Mouse (Mus musculus) embryo, embryonic 11.5 days (tissue): ENCODE data around the gene Hps1.
"Not testable (repeated sequence)": the region's sequence is repeated elsewhere in the genome, so short reads cannot be mapped to it uniquely, and the experiment has no call there.

Experiments
- DNase-seq: peaks from one replicate; pipeline ENCODE4 v3.0.0-alpha.2; 2012; ENCODE audit warnings: low read depth, low spot score

The Hps1 gene

DNA sequence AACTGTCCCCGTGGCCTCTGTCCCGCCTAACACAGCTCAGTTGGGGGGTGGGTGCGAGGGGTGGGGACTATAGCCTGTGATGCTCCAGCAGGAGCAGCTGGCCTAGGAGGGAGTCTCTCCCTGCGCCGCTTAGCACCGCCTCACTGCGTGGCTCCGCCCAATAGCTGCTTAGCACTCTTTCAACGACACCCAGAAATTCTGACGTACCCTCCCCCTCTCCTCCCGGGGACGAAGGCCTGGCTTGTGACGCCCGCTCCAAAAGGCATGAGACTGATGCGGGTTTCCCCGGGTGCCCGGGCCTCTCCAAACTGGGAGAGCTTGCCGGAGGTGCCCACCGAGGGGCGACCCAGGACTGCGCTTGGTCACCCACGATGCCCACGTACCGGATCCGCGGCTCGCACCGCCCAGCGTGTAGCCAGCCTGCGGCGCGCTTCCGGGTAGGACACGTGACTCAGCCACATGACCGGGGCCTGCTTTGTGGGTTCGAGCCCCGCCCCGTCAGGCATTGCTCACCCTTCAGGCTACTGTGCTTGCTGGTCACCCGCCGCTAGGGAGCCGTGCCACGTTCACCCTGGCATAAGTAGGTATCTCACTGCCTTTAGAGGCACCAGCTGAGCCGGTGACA is at the start of gene Hps1:
Gene Hps1, minus strand, starts transcription at position 448 of the 625 bp plus-strand sequence.
- DNase-seq = peak; percentile 84

DNA sequence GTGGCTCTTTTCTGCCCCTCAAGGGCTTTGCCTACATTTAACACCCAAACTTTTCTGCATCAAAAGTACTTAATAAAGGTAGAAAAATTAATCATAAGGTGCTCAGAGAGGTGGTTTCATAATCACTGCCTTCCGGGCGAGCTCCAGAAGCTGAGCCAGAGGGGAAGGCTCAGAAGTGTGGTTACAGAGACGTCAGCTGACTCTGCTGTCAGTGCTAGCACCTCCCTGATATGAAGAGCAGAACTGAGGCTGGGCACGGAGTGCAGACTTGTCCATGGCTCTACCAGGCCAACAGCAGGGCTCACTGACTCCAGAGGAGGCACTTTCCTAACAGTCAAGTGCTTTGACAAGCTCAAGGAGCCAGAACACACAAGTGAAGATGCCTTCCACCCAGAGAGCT is 49.4 kb upstream of the Hps1 start:
- no peak for DNase-seq

DNA sequence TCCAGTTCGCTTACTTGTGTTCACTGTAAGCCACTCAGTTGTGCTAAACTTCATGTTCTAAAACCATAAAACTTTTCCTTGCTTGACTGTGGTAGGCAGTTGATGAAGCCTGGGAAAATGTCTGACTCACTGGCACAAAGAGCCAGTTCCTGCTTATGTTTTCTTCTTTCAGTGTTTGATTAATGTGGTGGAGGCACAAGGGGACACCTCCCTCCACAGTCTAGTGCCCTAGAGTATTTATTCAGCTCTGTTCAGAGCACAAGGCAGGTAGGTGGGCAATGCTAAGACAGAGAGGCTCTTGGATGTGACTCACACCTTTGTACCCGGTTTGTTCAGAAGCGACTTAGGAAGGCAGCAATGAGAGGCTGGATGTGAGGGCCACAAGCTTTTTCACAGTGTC is 48.1 kb upstream of the Hps1 start:
- DNase-seq = no peak

DNA sequence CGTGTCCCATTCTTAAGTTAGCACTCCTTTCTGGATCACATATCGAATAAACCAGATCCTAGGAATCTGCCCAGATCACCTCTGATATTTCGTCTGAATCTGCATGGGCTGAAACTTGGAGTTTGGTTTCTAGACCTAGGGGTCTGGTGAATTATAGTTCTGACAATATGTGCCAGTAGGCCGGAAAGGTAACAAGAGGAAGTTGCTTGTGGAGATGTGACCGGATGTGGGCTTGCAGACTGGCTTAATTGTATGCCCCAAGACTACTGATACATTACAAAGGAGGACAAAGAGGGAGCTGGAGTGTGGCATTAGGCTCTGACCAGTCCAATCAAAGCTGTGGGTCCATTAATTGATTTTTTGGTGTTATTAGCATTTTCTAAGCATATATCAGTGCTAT is 40.3 kb upstream of the Hps1 start:
- no peak for DNase-seq

DNA sequence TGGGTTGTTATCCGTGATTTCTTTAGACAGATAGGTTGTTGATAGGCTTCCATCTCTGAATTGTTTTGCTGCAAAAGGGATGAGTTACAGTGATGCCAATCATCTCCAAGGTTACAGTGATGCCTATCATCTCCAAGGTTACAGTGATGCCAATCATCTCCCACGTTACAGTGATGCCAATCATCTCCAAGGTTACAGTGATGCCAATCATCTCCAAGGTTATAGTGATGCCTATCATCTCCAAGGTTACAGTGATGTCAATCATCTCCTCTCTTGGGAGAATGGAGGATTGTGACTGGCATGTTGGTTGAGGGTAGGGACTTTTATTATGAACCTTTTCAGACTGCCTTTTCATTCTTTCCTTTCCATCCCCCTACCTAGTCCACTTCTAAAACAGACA is 38.0 kb upstream of the Hps1 start:
- DNase-seq = no peak

DNA sequence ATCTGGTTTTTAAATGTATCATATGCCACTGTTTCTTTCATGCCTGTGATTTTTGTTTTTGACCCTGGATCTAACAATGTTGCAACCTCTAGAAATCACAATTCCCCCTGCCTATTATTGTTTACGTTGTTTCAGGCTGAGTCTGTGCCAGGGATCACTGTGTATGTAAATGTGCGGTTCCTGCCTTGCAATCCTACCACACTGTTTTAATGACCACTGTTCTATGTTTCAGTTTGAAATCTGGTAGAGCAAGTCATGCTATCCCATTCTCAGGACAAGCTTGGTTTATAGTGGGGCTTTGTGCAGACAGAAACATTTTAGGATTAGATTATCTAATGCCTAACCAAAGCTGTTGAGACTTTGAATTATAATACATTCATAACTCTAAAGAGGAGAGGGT is 36.5 kb upstream of the Hps1 start:
- DNase-seq = no peak

DNA sequence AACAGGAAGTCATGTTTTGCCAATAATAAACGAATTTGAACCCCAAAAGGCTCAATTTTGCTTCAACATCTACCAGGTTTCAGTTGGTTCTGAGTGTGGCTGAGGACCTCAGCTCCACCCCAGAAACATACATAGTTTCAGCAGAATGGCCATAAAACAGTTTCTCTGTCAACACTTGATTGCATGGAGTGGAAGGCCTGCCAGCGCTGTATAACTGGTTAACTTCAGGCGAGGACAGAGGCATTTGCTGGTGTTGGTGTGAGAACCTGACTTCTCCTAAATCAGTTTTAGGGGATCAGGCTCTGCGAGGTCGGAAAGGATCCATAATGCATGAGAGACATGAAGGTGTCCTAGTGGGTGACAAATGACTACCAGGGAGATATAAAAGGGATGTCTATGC is 30.4 kb upstream of the Hps1 start:
- DNase-seq = no peak

DNA sequence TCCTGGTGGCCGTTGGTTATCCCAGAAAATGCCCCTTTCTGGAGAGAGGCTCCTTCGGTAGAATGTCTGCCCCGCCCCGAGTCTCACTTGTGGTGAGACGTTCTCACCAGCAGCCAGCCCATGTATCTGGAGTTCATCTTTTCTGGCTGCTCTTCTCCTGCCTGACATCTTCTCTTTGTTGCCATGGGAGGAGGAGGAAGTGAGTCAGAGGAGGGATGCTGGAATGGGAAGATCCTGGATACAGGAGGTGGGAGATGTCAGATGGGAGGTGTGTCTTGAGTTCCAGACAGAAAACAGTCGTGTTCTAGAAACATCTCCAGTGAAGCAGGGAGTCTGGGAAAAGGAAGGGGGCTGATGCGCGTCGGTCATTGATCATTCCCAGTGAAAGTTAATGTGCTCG is 29.7 kb upstream of the Hps1 start:
- DNase-seq = no peak

DNA sequence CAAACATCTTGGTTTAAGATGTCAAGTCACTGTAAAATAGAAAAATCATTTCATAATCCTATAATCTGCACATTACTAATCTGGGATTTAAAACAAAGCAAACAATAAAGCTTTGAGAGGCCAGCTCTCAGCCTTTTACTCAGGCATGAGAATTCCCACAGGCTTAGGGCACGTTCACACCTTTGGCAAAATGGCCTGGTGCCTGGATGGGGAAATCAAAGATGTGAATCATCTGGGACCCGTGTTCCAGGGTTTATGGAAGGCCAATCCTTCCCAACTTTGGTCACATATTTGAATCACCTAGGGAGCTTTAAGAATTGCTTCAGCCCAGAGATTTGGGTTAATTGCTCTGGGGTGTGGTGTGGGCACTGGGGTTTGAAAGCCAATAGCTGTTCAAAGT is 18.1 kb upstream of the Hps1 start:
- DNase-seq = no peak

DNA sequence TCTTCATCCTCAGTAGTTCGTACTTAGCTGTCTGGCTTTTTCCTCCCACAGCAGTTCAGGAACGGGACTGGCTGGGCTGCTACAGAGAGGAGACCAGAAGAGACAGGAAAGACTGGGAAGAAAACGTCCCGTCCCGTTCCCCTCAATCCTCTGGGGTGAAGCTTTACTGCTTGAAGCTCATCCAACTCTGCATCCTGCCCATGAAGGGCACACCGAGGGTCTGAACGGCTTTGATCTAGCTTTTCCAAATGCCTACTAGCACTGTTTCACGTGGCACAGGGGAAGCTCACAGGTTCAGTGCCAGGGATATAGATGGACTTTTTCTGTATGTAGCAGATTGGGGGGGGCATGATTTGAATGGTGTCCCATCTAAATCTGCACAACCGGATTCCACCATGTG is 16.0 kb upstream of the Hps1 start:
- no peak for DNase-seq

DNA sequence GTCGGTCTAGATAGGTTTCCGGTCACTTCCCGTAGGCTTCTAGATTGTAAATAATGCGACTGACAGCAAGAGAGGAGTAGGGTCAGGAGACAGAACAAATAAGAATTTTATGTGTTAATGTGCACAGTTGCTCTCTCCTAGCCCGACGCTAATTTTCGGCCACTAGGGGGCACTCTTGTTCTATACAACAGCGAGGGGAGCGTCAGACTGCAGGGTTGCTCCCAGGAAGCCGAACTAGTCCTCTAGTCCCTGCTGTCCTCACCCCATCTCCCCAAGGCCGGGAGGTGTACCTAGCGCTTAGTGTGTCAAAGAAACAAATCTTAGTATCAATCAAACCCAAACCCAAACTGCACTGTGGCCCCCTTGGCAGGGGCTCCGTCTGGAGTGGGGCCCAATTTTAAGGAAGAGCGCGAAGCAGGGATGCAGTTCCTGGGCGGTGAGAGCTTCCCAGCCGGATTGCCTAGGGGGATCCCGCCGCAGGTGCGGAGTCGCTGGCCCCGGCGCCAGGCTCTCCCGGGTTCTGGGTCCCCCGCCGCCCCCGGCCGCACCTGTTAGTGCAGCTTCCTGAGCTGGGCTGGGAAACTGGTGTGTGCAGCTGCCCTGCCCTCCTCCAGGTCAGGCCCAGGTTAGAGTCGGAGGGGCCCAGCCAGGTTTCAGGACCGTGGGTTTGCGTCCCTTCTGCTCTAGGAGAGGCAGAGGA is 15.3 kb upstream of the Hps1 start:
- DNase-seq = peak; percentile 85

DNA sequence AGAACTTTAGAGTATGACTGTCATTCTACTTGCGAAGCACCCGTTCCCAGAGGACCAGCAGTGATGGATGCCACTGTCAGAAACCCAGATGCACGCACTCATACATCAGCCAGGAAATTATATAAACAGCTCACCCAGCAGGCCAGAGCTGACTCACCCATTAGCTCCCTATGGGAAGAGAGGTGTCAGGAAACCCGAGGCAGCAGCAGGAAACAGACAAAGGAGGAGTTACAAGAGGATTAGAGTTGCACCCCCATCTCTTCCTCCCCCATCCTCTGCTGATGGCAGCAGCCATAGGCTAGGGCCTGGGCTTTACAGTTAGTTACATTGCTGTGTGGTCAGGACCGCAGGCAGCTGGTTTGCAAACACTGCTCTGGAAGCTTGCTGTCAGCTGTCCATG is 8.5 kb upstream of the Hps1 start:
- no peak for DNase-seq

DNA sequence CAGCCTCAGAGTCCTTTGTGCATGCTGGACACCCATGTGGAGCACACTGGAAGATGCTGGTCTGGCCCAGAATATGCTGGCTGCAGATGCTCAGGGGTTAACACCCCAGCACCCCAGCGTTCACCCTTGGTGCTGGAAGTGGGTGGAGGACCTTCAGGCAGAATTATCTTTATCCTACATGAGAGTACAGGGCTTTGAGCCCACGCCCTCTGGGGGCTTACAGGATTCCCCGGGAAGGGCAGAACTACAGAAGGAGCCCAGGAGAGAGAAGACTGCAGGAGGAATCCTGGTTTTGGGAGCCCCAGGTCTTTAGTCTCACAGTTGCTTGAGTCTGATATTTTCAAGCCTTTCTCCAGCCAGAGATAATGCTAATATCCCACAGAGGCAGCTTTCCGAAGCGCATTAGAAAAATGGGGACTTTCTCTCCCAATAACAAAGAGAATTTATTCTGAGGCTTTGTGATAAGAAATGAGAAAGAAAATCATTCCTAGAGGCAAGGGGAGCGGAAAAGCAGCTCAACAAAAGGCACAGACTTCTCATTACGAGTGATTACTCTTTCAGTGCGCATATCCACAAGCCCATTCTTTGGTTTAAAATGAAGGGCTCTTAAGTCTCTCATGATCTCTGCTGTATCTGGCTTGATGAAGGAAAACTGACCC is 5.9 kb upstream of the Hps1 start:
- no peak for DNase-seq

DNA sequence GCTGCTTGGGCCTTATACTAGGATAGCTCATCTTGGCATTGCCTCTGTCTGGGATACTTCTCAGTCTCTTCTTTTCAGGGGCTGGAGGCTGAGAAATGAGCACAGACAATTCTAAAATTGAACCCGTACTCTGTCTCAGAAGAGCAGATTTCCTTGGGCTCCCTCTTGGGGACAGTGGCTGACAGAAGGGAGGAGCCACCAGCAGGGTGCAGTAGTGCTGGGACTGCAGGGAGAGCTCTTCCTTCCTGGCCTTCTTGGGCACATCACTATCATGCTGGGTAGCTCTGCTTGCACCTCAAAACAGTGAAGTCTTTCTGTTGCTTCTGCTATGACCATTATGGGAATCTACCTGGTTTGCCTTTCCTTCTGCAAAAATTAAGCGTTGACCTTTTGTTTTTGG is 5.4 kb upstream of the Hps1 start:
- no peak for DNase-seq

DNA sequence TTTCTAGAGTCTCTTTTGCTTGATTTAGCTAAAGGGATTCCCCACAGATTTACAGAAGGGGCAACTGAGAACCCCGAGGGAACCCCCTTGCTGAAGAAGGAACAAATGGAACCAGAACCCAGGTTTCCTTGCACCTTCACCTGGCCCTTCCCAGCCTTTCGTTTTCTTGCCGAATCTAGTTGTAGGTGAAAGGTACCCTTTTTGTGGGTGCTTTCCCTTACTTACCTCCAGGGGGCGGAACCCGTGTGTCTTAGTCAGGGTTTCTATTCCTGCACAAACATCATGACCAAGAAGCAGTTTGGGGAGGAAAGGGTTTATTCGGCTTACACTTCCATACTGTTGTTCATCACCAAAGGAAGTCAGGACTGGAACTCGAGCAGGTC is 369 bp upstream of the Hps1 start:
- not testable (repeated sequence) for DNase-seq

DNA sequence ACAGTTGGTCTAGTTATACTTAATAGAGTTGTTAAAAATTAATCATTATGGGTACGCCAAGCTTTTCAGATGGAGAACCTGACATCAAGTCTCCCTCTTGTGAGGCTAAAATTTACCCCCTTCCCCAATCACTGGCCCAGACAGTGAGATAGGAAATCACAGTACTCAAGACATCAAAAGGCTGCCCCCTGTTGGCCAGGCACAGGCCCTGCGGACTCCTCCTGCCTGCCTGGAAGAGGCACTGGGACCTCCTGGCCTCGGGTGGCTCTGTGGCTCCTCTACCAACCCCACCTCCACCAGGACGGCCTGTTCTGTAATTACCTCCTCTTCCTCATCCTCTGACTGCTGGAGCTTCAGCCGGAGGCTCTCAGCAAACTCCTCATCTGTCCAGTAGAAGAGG is 2.0 kb downstream of the Hps1 start:
- DNase-seq = no peak

DNA sequence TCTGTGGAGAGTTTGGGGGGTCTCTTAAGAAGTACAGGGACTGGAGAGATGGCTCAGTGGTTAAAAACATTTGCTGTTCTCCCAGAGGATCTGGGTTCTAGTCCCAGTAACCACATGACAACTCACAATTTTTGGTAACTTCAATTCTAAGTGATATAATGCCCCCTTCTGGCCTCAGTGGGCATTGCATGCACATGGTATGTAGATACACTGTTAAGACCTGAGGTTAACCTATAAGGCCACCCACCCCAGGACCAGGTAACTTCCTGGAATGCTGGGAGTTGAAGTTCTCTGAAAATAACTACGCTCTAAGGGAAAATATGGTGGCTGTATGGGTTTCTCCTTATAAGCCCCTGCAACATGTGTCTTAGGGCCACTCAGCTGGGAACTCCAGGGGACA is 3.0 kb downstream of the Hps1 start:
- no peak for DNase-seq

DNA sequence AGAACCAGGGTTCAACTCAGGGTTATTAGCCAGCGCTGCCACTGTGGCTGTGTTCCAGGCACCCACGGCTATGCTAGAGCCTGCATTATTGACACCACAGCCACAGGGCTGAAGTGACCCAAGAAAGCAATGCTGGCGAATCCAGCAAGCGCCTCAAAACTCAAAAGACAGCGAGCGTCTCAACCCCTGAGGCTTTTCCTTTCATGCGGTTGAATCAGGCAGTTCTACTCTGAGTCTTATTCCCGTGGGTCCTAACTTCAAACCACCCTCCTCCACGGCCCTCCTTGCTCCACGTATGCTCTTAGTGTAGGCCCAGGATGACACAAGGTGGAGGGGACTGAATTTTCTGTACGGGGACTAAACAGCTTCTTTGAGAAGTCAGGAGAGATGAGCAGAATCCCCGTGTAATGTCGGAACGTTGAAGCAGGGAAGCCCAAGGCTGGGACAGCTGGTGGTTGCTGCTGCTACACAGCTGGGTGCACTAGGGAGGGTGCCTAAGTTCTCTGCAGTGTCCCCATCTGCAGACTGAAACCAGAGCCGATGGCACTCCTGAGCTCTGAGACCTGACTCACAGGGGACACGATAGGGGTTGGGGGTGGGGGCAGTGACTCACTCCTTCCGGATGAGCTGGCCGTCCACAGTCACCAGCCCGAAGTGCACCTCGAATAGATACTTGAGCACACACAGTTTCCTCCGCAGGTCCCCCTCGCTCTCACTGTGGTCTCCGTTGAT is 9.5 kb downstream of the Hps1 start:
- no peak for DNase-seq

DNA sequence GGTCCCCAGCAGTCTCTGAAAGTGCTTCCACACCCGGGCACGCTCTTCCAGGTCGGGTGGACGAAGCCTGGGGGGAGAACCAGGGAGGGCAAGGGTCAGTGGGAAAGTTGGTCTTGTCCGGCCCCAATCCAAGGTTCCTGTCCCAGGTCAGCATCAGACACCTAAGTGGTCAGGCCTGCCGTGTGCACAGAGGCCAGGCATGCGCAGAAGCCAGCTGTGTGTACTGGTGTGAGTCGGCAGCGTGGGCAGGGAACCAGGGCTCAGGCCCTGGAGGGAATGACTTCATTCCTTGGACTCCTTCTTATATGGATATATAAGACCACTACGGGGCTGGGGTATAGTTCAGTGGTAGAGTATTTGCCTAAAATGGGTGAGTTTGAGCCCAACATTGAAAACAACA is 10.1 kb downstream of the Hps1 start:
- DNase-seq = no peak

DNA sequence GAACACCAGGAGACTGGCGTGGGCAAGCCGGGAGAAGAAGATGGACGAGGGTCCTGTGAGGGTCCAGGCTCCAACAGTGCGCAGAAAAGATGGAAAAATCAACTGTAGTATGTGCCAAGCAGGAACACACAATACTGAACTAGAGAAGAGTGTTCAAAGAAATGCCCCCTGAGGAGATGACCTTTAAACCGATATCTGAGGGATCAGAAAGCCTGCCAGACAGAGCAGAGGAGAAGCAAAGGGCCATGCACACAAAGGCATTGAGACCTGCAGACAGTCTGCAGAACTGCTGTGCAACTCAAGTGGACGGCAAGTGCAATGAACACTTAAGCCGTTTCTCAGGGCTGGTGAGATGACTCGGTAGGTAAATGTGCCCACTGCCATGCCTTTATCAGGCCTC is 12.4 kb downstream of the Hps1 start:
- DNase-seq = no peak

DNA sequence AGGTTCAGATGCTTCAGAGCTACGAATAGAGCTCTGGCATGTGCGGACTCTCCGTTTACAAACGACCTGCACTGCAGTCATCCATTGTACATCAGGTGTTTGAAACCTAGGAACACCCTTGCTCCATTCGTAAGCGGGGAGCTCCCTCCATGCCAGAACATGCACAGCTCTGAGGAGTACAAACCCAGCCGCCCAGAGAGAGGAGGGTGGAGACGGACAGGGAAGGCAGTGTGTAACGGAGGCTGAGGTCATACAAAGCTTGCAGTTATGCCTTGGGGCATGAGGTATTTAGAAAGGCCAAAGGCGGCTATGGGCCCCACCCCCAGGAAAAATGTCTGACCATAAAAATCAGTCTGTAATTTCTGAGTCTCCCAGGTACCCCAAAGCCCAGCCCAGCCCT is 15.4 kb downstream of the Hps1 start:
- no peak for DNase-seq

DNA sequence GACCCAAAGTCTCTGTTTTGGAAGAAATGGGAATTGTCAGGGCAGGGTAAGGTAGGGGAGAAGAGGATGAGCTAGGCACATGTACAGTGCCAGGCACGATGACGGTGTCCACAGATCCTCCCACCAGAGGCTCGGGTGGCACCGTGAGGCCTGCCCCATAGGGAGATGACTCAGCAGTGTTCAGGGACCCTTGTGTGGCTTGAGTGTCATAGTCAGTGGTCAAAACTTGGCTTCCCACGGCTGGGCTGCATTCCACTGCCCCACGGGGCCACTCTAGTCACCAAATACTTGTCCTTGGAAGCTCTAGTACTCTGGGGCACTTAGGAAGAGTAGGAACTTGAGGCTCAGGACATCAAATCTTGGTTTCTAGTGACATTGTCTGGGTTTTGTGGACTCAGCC is 23.1 kb downstream of the Hps1 start:
- no peak for DNase-seq
